Mouse (Mus musculus) CD4-positive, CD25-positive, alpha-beta regulatory T cell, adult 2 months (primary cell): ENCODE measurements around the gene Psat1.

Experiments
- DNase-seq: peaks from one replicate; pipeline ENCODE4 v3.0.0-alpha.2; 2012; ENCODE audit warnings: low read depth, low spot score

The Psat1 gene

DNA sequence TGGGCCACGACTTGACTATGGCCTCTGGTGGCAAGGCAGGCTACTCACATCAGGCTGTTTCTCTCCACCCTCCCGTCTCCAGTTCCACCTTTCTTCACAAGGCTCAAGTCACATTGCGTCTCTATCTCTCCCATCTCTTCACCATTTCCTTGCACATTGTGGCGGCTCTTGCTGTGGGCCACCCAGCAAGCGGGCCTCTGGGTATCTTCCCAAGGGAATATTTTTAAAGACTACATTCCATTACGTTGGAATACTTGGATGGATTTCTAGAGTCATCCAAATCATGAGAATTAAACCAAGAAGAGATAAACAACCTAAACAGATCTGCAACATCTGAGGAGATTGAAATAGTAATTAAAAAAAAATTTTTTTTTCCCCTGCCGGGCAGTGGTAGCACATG, at the start of gene Psat1:
TSS of gene Psat1 (minus strand) at position 101 of the 400 bp plus-strand sequence.
- no peak for DNase-seq

DNA sequence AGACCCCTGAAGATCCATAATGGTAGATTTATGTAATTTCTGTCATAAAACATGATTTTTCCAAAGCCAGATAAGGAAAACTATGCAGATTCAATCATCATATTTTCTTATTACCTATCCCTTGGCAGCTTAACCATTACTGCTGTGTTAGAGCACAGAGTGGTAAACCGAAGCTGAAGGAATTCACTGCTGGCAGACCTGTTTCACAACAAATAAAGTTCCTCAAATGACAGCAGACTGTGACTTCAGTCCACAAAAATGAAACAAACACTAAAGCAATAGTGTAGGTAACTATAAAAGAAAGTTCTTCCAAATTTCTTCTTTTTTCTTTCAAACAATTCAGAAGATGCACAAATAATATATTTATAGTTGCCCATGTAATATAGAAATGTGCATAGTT, 43.0 kb upstream of the Psat1 start:
- DNase-seq, result no peak

DNA sequence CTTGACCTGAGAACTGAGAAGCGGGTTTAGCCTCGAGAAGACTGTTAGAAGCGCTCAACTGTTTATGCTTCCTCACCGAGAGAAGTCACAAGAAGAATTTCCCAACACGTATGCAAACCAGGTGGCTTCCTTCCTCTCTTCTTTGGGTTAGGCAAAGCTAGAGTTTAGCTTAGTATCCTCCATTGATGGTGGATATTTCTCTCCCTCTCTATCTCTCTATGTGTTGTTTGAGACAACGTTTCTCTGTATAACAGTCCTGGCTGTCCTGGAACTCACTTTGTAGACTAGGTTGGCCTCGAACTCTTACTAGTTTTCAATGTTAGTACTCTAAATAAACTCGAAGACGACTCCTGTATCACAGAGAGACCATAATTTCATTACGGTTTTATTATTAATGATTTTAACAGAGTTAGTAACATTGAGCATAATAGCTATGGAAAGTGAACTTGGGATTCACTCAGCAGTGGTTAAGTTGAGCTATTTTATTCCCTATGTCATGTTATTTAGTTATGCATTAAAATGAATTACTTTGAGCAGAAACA, 38.1 kb upstream of the Psat1 start:
- DNase-seq, result no peak

- peak; percentile 98 for DNase-seq
Observed at GRCm38 (mm10) chr19:15984449-15985171, 37.5 kb upstream of the Psat1 start, which contains the start of gene Cep78. TSS of gene Cep78 (minus strand) at chr19:15984989.

GRCm38 (mm10) chr19:15983739-15984344, 36.7 kb upstream of the Psat1 start:
- DNase-seq, result peak; percentile 7

- DNase-seq, result no peak
Observed at GRCm38 (mm10) chr19:15982926-15983738, 36.0 kb upstream of the Psat1 start.

- DNase-seq, result peak; percentile 86
Observed at GRCm38 (mm10) chr19:15981861-15982260, 34.7 kb upstream of the Psat1 start.

DNA sequence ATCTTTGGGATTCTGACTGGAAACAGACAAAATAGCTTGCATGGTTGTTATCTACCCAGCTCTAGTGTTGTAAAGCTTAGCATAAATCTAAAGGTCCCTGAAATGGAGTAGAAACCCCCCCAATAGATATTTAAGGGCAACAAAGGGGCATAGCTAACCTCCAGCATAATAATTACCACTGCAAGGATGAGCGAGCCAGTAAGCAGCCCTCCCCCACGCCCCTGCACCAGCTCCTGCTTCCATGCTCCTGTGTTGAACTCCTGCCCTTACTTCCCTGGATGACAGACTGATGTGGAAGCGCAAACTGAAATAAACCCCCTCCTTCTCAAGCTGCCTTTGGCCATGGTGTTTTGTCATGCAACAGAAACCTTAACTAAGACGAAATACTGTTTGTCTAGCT, 26.2 kb upstream of the Psat1 start:
- no peak for DNase-seq

DNA sequence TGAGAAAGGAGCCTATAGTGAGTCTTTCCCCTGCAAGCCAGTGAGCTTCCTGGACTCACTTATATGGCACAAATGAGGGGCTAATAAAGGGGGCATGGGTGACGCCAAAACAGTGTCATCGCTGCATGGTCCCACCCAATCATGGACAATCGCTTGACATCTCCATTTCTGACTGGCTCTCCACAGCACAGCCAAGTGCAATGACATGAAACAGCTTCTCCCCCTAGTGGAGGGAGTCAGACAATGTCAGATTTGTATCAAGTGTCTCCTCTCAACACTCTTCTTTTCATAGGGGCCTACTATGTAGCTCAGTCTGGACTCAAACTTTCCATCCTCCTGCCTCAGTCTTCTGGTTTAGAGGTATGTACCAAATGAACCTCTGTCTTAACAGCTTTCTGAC, 17.9 kb upstream of the Psat1 start:
- peak; percentile 68 for DNase-seq

GRCm38 (mm10) chr19:15964533-15964932, 17.4 kb upstream of the Psat1 start:
- DNase-seq, result no peak

DNA sequence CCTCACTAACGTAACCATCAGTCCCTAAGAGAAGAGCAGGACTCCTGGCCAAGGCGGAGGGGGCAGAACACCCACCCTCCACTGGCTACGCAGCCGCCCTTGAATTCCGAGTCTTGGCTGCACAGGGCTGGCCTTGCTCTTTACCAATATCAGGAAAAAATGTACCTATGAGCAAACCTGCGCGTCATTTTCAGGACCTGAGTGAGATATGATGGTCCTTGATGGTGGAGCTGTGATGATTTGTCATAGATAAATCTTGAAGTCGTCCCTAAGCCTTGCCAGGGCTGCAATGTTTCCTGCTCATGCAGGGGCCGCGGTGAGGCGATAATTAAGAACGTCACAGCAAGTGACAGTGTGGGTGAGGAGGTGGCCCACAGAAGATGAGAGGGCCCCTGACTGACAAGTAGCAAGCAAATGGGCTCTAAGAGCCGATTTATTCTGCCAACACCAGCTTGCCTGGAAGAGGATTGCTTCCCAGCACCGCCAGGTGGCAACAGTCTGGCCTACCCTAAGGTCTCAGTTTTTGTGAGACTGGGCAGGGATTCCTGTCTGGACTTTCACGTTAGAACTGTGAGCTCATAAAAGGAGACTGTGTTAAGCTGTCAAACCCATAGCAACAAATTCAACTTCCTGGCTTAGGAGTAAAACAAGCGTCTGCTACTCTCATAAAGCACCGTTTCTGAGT, 16.0 kb upstream of the Psat1 start:
- no peak for DNase-seq

DNA sequence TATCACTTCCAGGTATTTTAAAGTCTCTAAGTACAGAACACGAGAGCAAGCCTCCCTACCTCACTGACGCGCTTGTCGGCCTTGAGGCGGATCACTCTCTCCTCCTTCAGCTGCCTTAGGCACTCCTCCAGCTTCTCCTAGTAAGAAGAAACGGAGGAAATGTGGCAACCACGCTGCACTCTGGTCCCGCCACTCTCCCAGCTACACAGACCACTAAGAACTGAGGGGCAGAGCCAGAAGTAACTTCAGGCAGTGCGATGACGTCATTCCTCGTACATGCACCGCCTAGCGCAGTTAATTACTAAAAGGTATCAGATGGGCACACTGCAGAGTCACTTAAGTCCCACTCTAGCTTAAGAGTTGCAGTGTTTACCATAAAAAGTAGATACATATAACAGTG, 15.2 kb upstream of the Psat1 start:
- DNase-seq, result no peak

GRCm38 (mm10) chr19:15950225-15950624, 3.1 kb upstream of the Psat1 start:
- DNase-seq, result no peak

DNA sequence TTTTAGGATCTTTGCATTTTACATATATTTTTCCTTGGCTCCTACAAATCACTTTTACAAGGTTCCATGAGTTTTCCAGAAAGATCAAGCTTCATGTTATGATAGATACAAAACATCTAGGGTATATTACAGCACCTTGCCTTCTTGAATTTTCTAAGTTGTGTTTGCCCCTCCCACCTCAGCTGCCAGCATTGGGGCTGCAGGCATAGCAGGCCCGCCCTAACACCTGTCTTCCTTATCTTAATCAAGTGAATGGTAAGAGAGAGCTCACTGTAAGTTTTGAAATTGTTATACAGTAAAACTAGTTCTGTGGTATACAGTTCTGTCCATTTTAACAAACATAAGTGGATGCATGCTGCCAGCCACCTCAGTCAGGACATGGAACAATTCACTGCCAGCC, 1.7 kb upstream of the Psat1 start:
- no peak for DNase-seq

DNA sequence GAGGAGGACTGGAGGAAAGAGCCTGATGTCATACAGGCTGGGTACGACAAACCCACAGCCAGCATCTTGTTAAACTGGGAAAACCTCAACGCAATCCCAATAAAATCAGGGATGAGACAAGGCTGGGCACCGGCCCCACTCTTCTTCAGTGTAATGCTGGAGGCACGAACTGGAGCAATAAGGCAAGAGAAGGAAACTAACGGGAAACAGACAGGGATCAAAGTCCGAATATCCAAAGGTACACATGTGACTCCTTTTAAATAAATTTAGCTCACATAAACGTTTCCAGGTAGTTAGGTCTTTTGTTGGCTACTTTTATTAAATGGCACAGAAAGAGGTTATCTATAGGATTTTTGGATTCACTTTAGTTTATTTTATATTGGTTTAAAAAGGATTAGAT, 1.3 kb upstream of the Psat1 start:
- DNase-seq, result no peak

DNA sequence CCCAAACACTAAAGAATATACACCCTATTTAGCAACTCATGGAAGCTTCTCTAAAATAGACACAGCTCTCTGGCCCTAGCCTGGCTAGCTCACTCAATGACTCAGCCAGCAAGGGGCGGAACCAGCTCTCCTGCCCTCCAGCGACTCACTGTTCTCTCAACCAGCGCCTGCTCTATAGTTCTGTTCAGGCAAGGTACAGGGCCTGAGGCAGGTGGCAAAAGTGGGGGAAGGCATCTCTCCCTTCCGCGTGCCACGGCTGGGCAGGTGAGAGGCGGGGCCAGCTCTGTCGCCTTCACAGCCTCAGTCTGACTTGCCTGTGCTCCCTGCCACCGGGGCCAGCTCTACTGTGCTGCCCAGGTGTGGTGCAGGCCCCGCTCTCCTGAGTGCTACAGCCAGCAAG, 474 bp downstream of the Psat1 start:
- DNase-seq, result no peak

DNA sequence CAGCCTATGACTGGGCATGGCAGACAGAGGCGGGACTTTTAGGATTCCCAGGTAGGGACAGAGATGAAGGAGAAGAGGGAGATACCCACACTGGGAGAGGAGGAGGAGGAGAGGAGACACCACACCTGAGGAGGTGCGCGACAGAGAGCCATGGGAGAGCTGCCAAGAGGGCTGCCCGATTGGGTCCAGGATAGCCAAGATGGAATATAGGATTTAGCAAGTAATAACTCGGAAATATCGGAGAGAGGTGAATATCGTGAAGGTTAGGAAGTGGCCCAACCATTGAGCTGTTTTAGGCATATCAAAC, 4.1 kb downstream of the Psat1 start:
- no peak for DNase-seq

DNA sequence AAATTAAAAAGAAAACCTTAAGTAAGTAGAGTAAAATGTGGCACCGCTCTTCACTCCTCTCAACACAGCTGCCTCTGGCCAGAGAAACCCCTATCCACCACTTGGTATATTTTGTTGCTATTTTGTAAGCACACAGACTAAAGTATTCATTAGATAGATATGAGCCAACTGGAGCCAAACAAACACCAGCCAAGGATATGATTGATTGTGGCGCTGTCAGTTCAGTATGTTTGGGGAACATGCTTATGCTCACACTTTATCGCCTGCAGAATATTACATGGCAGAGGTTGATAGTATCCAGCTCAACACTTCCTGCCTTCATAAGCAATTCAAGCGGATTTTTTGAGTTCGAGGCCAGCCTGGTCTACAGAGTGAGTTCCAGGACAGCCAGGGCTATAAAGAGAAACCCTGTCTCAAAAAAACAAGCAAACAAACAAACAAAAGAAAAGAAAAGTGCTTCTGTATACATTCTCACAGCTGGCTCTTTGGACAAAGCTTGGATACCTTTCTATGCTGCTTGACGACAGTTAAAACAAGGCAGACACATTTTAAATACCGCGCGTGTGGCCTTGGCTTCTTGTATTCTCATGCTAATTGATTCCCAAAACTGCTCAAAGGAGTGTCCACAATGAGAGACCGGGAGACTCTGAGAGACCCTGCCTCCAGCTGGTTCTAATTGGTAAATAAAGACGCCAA, 4.6 kb downstream of the Psat1 start:
- no peak for DNase-seq

DNA sequence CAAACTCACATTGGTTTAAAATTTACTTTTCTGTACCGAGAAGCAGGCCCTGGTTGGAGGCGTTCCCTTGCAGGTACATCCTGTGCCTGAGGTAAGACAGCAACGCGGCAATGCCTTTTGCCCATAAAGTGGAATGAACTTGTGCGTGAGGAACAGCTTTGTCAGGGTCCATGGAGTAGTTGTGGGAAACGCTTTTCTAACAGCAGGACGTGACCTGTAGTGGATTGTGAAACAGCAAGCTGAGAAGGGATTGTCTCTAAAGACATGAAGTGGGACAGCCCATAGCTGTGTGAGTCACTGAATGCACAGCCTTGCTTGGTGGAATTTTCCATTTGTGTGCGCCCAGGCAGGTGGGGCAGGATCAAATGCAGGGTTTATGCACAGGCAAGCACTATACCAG, 5.7 kb downstream of the Psat1 start:
- no peak for DNase-seq

- no peak for DNase-seq
Observed at GRCm38 (mm10) chr19:15925719-15926045, 21.5 kb downstream of the Psat1 start.
